Mouse (Mus musculus) myocyte (in vitro differentiated cells): ENCODE measurements at regions not wholly inside any gene's neighbourhood (a gene's known extent, or its start where the extent isn't known, plus 50 kb on each side); places are given as distances from the start of the nearest gene placed in this dataset.

Experiments
- H3K27me3 ChIP-seq: one replicate; pipeline ENCODE4 v1.6.1; 2011; ENCODE audit not compliant: control insufficient read depth, insufficient read depth, insufficient read length
- H3K36me3 ChIP-seq: one replicate; pipeline ENCODE4 v1.6.1; 2011; ENCODE audit not compliant: control insufficient read depth, insufficient read depth
- H3K4me2 ChIP-seq: one replicate; pipeline ENCODE4 v1.6.1; 2011; ENCODE audit warnings: low read depth, control low read depth
- H3K4me3 ChIP-seq: one replicate; pipeline ENCODE4 v1.5.1; 2011; ENCODE audit warnings: mild to moderate bottlenecking, control low read depth, moderate library complexity
- H3K79me2 ChIP-seq: one replicate; pipeline ENCODE4 v1.6.1; 2011; ENCODE audit not compliant: control insufficient read depth, insufficient read depth
- H3ac ChIP-seq: one replicate; pipeline ENCODE4 v1.6.1; 2011; ENCODE audit not compliant: control insufficient read depth, insufficient read length
- CEBPB ChIP-seq: IDR thresholded peaks from 2 replicates; pipeline ENCODE4 v1.6.1; 2011; ENCODE audit warnings: mild to moderate bottlenecking, moderate library complexity; ENCODE audit not compliant: poor library complexity, insufficient read depth, severe bottlenecking
- E2F4 ChIP-seq: IDR thresholded peaks from one replicate; pipeline ENCODE4 v1.6.1; 2011; ENCODE audit warnings: mild to moderate bottlenecking, control low read depth, moderate library complexity; ENCODE audit not compliant: insufficient read depth
- MAX ChIP-seq: IDR thresholded peaks from one replicate; pipeline ENCODE4 v1.6.1; 2011; ENCODE audit warnings: low read depth, mild to moderate bottlenecking, control low read depth
- MYOD1 ChIP-seq, 3 experiments: IDR thresholded peaks; one replicate each; pipeline ENCODE4 v1.6.1; 2011; ENCODE audit warnings: control low read depth in 2 of 3, low read depth in 2 of 3, mild to moderate bottlenecking in 2 of 3, moderate library complexity in 1 of 3; ENCODE audit not compliant: insufficient read length in 2 of 3, control insufficient read depth in 1 of 3
- MYOG ChIP-seq, 3 experiments: IDR thresholded peaks; one replicate each; pipeline ENCODE4 v1.6.1; 2011; ENCODE audit warnings: control low read depth in 2 of 3, low read depth in 2 of 3, mild to moderate bottlenecking in 2 of 3; ENCODE audit not compliant: insufficient read length in 2 of 3, control insufficient read depth in 1 of 3, insufficient read depth in 1 of 3
- POLR2A ChIP-seq: IDR thresholded peaks from one replicate; pipeline ENCODE4 v1.6.1; 2011; ENCODE audit warnings: low read depth, mild to moderate bottlenecking, control low read depth, moderate library complexity; ENCODE audit not compliant: insufficient read length
- POLR2AphosphoS2 ChIP-seq: IDR thresholded peaks from one replicate; pipeline ENCODE4 v1.6.1; 2011; ENCODE audit warnings: low read depth, control low read depth; ENCODE audit not compliant: insufficient read length
- REST ChIP-seq: IDR thresholded peaks from one replicate; pipeline ENCODE4 v1.6.1; 2011; ENCODE audit warnings: mild to moderate bottlenecking, control low read depth, moderate library complexity; ENCODE audit not compliant: insufficient read depth, insufficient read length
- SRF ChIP-seq: IDR thresholded peaks from one replicate; pipeline ENCODE4 v1.6.1; 2011; ENCODE audit warnings: low read depth; ENCODE audit not compliant: control insufficient read depth, insufficient read length
- TCF12 ChIP-seq: IDR thresholded peaks from one replicate; pipeline ENCODE4 v1.6.1; 2011; ENCODE audit warnings: mild to moderate bottlenecking, control low read depth; ENCODE audit not compliant: poor library complexity, insufficient read depth, severe bottlenecking
- TCF3 ChIP-seq: IDR thresholded peaks from one replicate; pipeline ENCODE4 v1.6.1; 2011; ENCODE audit warnings: low read depth, control low read depth; ENCODE audit not compliant: insufficient read length
- USF1 ChIP-seq: IDR thresholded peaks from one replicate; pipeline ENCODE4 v1.6.1; 2011; ENCODE audit warnings: low read depth, mild to moderate bottlenecking, control low read depth, moderate library complexity

- H3K27me3 ChIP-seq = no peaks in the 10 kb centered on the region
- no peak overlapping the region for H3ac ChIP-seq
- H3K4me3 ChIP-seq = no peak overlapping the region
- no peak overlapping the region for H3K4me2 ChIP-seq
- TF ChIP-seq MAX (no peak), REST (no peak), SRF (no peak), MYOG (IDR thresholded peaks at IDR 0.05; ENCODE audit: control insufficient read depth in 1 of 3, insufficient read depth in 1 of 3, insufficient read length in 2 of 3, low read depth in 2 of 3) (no peak), USF1 (no peak), TCF12 (no peak), POLR2A (no peak), E2F4 (no peak), TCF3 (no peak), CEBPB (no peak), MYOD1 (IDR thresholded peaks at IDR 0.05; ENCODE audit: control insufficient read depth in 1 of 3, insufficient read length in 2 of 3, low read depth in 2 of 3) (no peak), POLR2AphosphoS2 (no peak)
- no peaks in the 10 kb centered on the region for H3K36me3 ChIP-seq
- H3K79me2 ChIP-seq = no peaks in the 10 kb centered on the region
Observed at GRCm38 (mm10) chr9:85095234-85095633, 217.3 kb upstream of the Gm11114 start.

- TF ChIP-seq MYOG (IDR thresholded peaks at IDR 0.05; ENCODE audit: control insufficient read depth in 1 of 3, insufficient read depth in 1 of 3, insufficient read length in 2 of 3, low read depth in 2 of 3) (no peak), MYOD1 (IDR thresholded peaks at IDR 0.05; ENCODE audit: control insufficient read depth in 1 of 3, insufficient read length in 2 of 3, low read depth in 2 of 3) (no peak), POLR2AphosphoS2 (no peak), POLR2A (no peak), MAX (no peak), TCF3 (no peak), REST (no peak), TCF12 (no peak), CEBPB (no peak), E2F4 (no peak), USF1 (no peak), SRF (no peak)
- H3K27me3 ChIP-seq = no peaks in the 10 kb centered on the region
- no peak overlapping the region for H3ac ChIP-seq
- H3K4me2 ChIP-seq = no peak overlapping the region
- no peak overlapping the region for H3K4me3 ChIP-seq
- H3K79me2 ChIP-seq = no peaks in the 10 kb centered on the region
- H3K36me3 ChIP-seq = no peaks in the 10 kb centered on the region
Observed at GRCm38 (mm10) chr9:85096520-85096919, 216.1 kb upstream of the Gm11114 start.

- no peaks in the 10 kb centered on the region for H3K27me3 ChIP-seq
- no peak overlapping the region for H3K4me3 ChIP-seq
- no peaks in the 10 kb centered on the region for H3K79me2 ChIP-seq
- H3K4me2 ChIP-seq = no peak overlapping the region
- no peaks in the 10 kb centered on the region for H3K36me3 ChIP-seq
- TF ChIP-seq MAX (no peak), TCF12 (no peak), USF1 (no peak), CEBPB (no peak), MYOG (IDR thresholded peaks at IDR 0.05; ENCODE audit: control insufficient read depth in 1 of 3, insufficient read depth in 1 of 3, insufficient read length in 2 of 3, low read depth in 2 of 3) (no peak), E2F4 (no peak), MYOD1 (IDR thresholded peaks at IDR 0.05; ENCODE audit: control insufficient read depth in 1 of 3, insufficient read length in 2 of 3, low read depth in 2 of 3) (no peak), SRF (no peak), TCF3 (no peak), REST (no peak), POLR2AphosphoS2 (no peak), POLR2A (no peak)
- no peak overlapping the region for H3ac ChIP-seq
Observed at GRCm38 (mm10) chr9:85112928-85113327, 199.6 kb upstream of the Gm11114 start.

GRCm38 (mm10) chr9:85114234-85114633 lies 198.3 kb upstream of the Gm11114 start:
- Histone ChIP-seq H3K79me2 (no peaks in the 10 kb centered on the region), H3K27me3 (no peaks in the 10 kb centered on the region), H3K4me2 (no peak overlapping the region), H3K36me3 (no peaks in the 10 kb centered on the region), H3ac (no peak overlapping the region), H3K4me3 (no peak overlapping the region)
- TF ChIP-seq TCF12 (no peak), SRF (no peak), MYOG (IDR thresholded peaks at IDR 0.05; ENCODE audit: control insufficient read depth in 1 of 3, insufficient read depth in 1 of 3, insufficient read length in 2 of 3, low read depth in 2 of 3) (no peak), USF1 (no peak), TCF3 (no peak), CEBPB (no peak), POLR2A (no peak), E2F4 (no peak), MAX (no peak), POLR2AphosphoS2 (no peak), MYOD1 (IDR thresholded peaks at IDR 0.05; ENCODE audit: control insufficient read depth in 1 of 3, insufficient read length in 2 of 3, low read depth in 2 of 3) (no peak), REST (no peak)

GRCm38 (mm10) chr9:85120061-85120460 lies 192.5 kb upstream of the Gm11114 start:
- Histone ChIP-seq H3K36me3 (no peaks in the 10 kb centered on the region), H3ac (no peak overlapping the region), H3K27me3 (no peaks in the 10 kb centered on the region), H3K4me3 (no peak overlapping the region), H3K4me2 (no peak overlapping the region), H3K79me2 (no peaks in the 10 kb centered on the region)
- TF ChIP-seq POLR2A = no peak
- TF ChIP-seq MYOD1 (IDR thresholded peaks at IDR 0.05; ENCODE audit: control insufficient read depth in 1 of 3, insufficient read length in 2 of 3, low read depth in 2 of 3) = no peak
- TF ChIP-seq POLR2AphosphoS2 = no peak
- no peak for TF ChIP-seq SRF
- no peak for TF ChIP-seq TCF12
- no peak for TF ChIP-seq E2F4
- no peak for TF ChIP-seq REST
- TF ChIP-seq CEBPB = no peak
- no peak for TF ChIP-seq TCF3
- TF ChIP-seq USF1 = no peak
- no peak for TF ChIP-seq MYOG (IDR thresholded peaks at IDR 0.05; ENCODE audit: control insufficient read depth in 1 of 3, insufficient read depth in 1 of 3, insufficient read length in 2 of 3, low read depth in 2 of 3)
- no peak for TF ChIP-seq MAX
